Mouse (Mus musculus): ENCODE measurements around the gene Kifc5b. TPM values are rescaled to one million over a fixed set of nuclear protein-coding genes. Genes with fewer than 3 reads are reported as not detected.
"Not testable (repeated sequence)": the region's sequence is repeated elsewhere in the genome, so short reads cannot be mapped to it uniquely, and the experiment has no call there.

The Kifc5b gene
- polyA plus RNA-seq, 1 experiment, result 3.7 TPM

- H3K27me3 ChIP-seq (ENCODE audit: control insufficient read depth, insufficient read depth, low read length), result no peaks in the 10 kb centered on the region
- H3K36me3 ChIP-seq (ENCODE audit: control insufficient read depth, insufficient read depth, low read length), result peaks cover 7% of the 10 kb centered on the region
- TF ChIP-seq POLR2A (IDR thresholded peaks at IDR 0.05; ENCODE audit: low read depth, low read length) (no peak), CTCF (IDR thresholded peaks at IDR 0.05; ENCODE audit: extremely low read depth, insufficient read length, insufficient replicate concordance, low read depth, low read length) (no peak)
- 70% methylated on average over 8 of the region's 8 CpGs for WGBS
- no peak overlapping the region for H3K4me3 ChIP-seq (ENCODE audit: low read depth, low read length)
- H3K4me1 ChIP-seq (ENCODE audit: control insufficient read depth, insufficient read depth, insufficient read length, low read length), result peaks cover 5% of the 10 kb centered on the region
- no peak overlapping the region for H3K27ac ChIP-seq (ENCODE audit: insufficient read depth, low read depth, low read length)
These were observed 54.5 kb downstream of the Kifc5b start for GRCm38 (mm10) chr17:26971247-26971905.

GRCm38 (mm10) chr17:26972107-26972506 lies 55.2 kb downstream of the Kifc5b start:
- H3K4me3 ChIP-seq (ENCODE audit: low read depth, low read length), result peak overlapping the region; percentile 97
- H3K27me3 ChIP-seq (ENCODE audit: control insufficient read depth, insufficient read depth, low read length), result no peaks in the 10 kb centered on the region
- 3% methylated on average over 3 of the region's 3 CpGs for WGBS
- H3K36me3 ChIP-seq (ENCODE audit: control insufficient read depth, insufficient read depth, low read length), result peaks cover 7% of the 10 kb centered on the region
- TF ChIP-seq POLR2A (IDR thresholded peaks at IDR 0.05; ENCODE audit: low read depth, low read length) (no peak), CTCF (IDR thresholded peaks at IDR 0.05; ENCODE audit: extremely low read depth, insufficient read length, insufficient replicate concordance, low read depth, low read length) (no peak)
- H3K27ac ChIP-seq (ENCODE audit: insufficient read depth, low read depth, low read length), result no peak overlapping the region; the same call in 1 of the 2 replicates
- peaks cover 5% of the 10 kb centered on the region for H3K4me1 ChIP-seq (ENCODE audit: control insufficient read depth, insufficient read depth, insufficient read length, low read length)

- WGBS, result under 1% methylated on average over 74 of the region's 75 CpGs
- peak within 1 kb of the TSS; percentile 69 for H3K27ac ChIP-seq (ENCODE audit: insufficient read depth, low read depth, low read length)
These were observed 56.0 kb downstream of the Kifc5b start, which contains the start of gene Zbtb9 for GRCm38 (mm10) chr17:26972703-26973574. Gene Zbtb9, plus strand, starts transcription at chr17:26973167.

GRCm38 (mm10) chr17:26974547-26974946 lies 57.7 kb downstream of the Kifc5b start:
- Histone ChIP-seq H3K36me3 (ENCODE audit: control insufficient read depth, insufficient read depth, low read length) (peaks cover 17% of the 10 kb centered on the region), H3K4me3 (ENCODE audit: low read depth, low read length) (no peak overlapping the region), H3K4me1 (ENCODE audit: control insufficient read depth, insufficient read depth, insufficient read length, low read length) (peaks cover 5% of the 10 kb centered on the region), H3K27me3 (ENCODE audit: control insufficient read depth, insufficient read depth, low read length) (no peaks in the 10 kb centered on the region), H3K27ac (ENCODE audit: insufficient read depth, low read depth, low read length) (no peak overlapping the region)
- TF ChIP-seq CTCF (IDR thresholded peaks at IDR 0.05; ENCODE audit: extremely low read depth, insufficient read length, insufficient replicate concordance, low read depth, low read length) (no peak), POLR2A (IDR thresholded peaks at IDR 0.05; ENCODE audit: low read depth, low read length) (no peak)
- 88% methylated on average over 15 of the region's 15 CpGs for WGBS

More at GRCm38 (mm10) chr17:26972703-26973574, 56.0 kb downstream of the Kifc5b start, which contains the start of gene Zbtb9:
- Histone ChIP-seq H3K4me3 (ENCODE audit: low read depth, low read length) (peak within 1 kb of the TSS; percentile 97), H3K36me3 (ENCODE audit: control insufficient read depth, insufficient read depth, low read length) (peaks cover 10% of the 10 kb centered on the region), H3K27me3 (ENCODE audit: control insufficient read depth, insufficient read depth, low read length) (no peaks in the 10 kb centered on the region), H3K4me1 (ENCODE audit: control insufficient read depth, insufficient read depth, insufficient read length, low read length) (peaks cover 5% of the 10 kb centered on the region)
- no peak; the same call in 1 of the 2 replicates for TF ChIP-seq CTCF (IDR thresholded peaks at IDR 0.05; ENCODE audit: extremely low read depth, insufficient read length, insufficient replicate concordance, low read depth, low read length)
- peak; percentile 95 for TF ChIP-seq POLR2A (IDR thresholded peaks at IDR 0.05; ENCODE audit: low read depth, low read length)

GRCm38 (mm10) chr17:26975415-26975814 lies 58.5 kb downstream of the Kifc5b start:
- Histone ChIP-seq H3K27me3 (ENCODE audit: control insufficient read depth, insufficient read depth, low read length) (no peaks in the 10 kb centered on the region), H3K36me3 (ENCODE audit: control insufficient read depth, insufficient read depth, low read length) (peaks cover 17% of the 10 kb centered on the region), H3K27ac (ENCODE audit: insufficient read depth, low read depth, low read length) (no peak overlapping the region), H3K4me1 (ENCODE audit: control insufficient read depth, insufficient read depth, insufficient read length, low read length) (peaks cover 5% of the 10 kb centered on the region), H3K4me3 (ENCODE audit: low read depth, low read length) (no peak overlapping the region)
- no peak for TF ChIP-seq POLR2A (IDR thresholded peaks at IDR 0.05; ENCODE audit: low read depth, low read length)
- TF ChIP-seq CTCF (IDR thresholded peaks at IDR 0.05; ENCODE audit: extremely low read depth, insufficient read length, insufficient replicate concordance, low read depth, low read length), result no peak

- peaks cover 17% of the 10 kb centered on the region for H3K36me3 ChIP-seq (ENCODE audit: control insufficient read depth, insufficient read depth, low read length)
- not testable (repeated sequence) for H3K4me3 ChIP-seq (ENCODE audit: low read depth, low read length); H3K4me1 ChIP-seq (ENCODE audit: control insufficient read depth, insufficient read depth, insufficient read length, low read length); H3K27me3 ChIP-seq (ENCODE audit: control insufficient read depth, insufficient read depth, low read length); H3K27ac ChIP-seq (ENCODE audit: insufficient read depth, low read depth, low read length)
- WGBS, result 92% methylated on average over 6 of the region's 6 CpGs
These were observed 60.5 kb downstream of the Kifc5b start for GRCm38 (mm10) chr17:26977354-26977753.

- H3K36me3 ChIP-seq (ENCODE audit: control insufficient read depth, insufficient read depth, low read length), result peaks cover 17% of the 10 kb centered on the region
- no peaks in the 10 kb centered on the region for H3K27me3 ChIP-seq (ENCODE audit: control insufficient read depth, insufficient read depth, low read length)
- no peak for TF ChIP-seq POLR2A (IDR thresholded peaks at IDR 0.05; ENCODE audit: low read depth, low read length)
- TF ChIP-seq CTCF (IDR thresholded peaks at IDR 0.05; ENCODE audit: extremely low read depth, insufficient read length, insufficient replicate concordance, low read depth, low read length), result no peak
- H3K27ac ChIP-seq (ENCODE audit: insufficient read depth, low read depth, low read length), result no peak overlapping the region
- no peak overlapping the region for H3K4me3 ChIP-seq (ENCODE audit: low read depth, low read length)
- no peaks in the 10 kb centered on the region for H3K4me1 ChIP-seq (ENCODE audit: control insufficient read depth, insufficient read depth, insufficient read length, low read length)
- 55% methylated on average over 2 of the region's 2 CpGs for WGBS
These were observed 62.5 kb downstream of the Kifc5b start for GRCm38 (mm10) chr17:26979426-26979825.

Data from small intestine, adult 2 months (tissue).